Mouse (Mus musculus) regulatory T cell (primary cell): ENCODE results near the gene Tpra1.

Experiments
- in situ Hi-C: fragments of 300-600 bp; cut with MboI, MseI; formaldehyde crosslinking; loops from one replicate; pipeline ENCODE4 v1.15.1; 2025; ENCODE audit warnings: high pct_unique_total_duplicates

Gene Tpra1

DNA sequence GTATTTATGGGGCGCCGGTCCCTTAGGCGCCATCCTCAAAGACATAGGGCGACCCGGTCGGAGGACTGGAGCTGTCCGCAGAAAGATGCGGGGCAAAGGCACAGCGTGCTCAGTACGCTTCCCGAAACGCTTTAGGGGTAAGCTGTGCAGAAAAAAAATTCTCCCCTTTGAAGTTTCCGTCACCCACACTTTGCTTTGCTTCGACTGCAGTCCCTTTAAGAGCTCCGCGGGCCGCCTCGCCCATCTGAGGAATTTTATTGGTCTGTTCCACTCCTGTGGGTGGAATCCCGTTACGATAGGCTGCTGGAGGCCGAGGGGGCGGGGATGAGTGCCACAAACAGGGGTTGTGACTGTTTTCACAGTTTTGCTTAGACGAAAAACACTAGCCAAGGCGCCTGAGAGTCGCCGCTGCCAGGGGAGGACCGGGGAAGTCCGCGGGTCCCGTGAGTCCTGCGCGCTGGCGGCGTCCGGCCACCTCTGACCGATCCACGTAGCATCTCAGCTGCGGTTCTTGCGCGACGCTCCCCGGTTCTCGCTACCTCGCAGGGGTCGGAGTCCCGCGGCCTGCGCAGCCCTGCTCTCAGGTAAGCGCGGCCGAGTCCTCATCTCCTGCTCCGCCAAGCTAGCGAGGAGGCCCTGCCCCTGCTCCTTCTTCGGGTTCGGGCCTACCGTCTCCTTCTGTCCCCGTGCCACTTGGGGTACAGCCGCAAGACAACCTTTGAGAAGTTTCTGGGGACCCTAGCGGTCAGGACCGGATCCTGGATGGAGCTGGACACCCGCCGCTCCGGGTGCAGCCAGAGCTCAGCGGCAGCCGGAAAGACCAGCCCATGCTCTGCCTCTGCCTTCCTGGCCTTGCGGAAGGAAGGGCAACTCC lies at the start of gene Tpra1:
Tpra1 (plus strand) TSS at position 305 of the 874 bp plus-strand sequence.
- in situ Hi-C loops: loop anchor here (5.0 kb wide), 1 partner anchor 60 kb away; the partner anchor contains the start of gene Abtb1

DNA sequence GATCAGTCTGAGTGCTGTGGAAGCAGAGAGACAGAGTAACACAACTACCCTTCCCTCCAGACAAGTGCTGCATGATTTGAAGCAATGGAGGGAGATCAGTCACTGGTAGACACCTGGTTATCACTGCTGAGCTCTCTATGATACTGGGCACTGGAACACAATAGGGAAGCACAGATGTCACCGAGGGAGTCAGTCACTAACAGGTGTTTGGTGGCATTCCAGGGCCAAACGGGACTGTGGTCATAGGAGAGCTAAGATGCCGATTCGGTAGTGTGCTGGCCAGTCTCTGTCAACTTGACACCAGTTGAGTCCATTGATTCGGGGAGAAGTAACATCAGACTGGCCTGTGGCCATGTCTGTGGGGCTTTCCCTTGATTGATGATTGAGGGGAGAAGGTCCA lies 47.5 kb upstream of the Tpra1 start:
- in situ Hi-C loops: no loop called here

DNA sequence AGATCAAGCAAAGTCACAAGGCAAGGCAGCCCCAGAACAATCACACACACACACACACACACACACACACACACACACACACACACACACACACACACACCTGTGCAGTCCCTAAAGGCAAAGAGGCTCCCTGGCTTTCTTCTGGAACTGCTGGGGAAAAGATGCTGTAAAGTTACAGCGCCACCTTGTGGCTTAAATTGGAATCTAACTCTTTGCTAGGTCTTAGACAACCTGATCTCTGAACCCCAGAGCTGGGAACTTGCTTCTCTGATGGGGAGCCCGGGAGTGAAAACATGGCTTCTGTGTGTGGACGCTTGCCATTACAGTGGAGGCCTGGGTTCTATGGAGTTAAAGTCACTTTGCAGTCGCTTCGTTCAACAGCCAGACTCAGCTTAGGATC lies 46.4 kb upstream of the Tpra1 start:
- in situ Hi-C loops: no loop called here

DNA sequence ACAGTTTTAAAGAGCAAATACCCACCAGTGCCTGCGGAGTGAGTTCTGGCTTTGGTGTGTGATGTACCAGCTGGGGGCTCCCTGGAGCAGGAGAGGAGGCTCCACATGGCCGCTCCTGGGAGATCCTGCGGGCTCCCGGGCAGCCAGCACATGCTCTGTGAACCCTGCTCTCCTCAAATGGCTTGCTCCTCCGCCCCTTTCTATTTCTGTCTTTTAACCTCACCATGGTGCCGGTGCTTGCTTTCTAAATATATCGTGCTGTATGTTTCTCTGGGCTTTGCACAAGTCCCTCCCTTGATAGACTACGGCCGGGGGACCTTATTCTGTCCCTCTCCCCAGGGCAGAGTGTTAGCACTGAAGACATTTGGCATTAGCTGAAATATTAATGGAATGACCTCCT lies 44.8 kb upstream of the Tpra1 start:
- in situ Hi-C loops: no loop called here

DNA sequence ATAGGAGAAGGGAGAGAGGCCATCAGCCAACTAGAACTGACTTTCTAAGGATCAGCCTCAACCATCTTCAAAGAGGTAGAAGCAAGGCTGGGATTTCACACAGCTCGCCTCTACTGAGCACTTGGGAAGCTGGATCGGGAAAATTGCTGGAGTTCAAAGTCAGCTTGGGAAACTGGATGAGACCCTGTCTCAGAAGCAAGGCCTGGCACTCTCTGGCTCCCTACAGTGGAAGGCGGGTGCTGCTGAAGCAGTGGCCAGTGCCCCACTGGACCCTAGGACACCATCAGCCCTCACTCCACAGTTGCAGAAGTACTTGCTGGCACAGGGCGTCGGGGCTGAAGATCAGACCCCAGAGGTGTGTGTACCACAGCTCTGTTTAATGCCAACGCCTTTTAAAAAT lies 44.2 kb upstream of the Tpra1 start:
- in situ Hi-C loops: no loop called here

GRCm38 (mm10) chr6:88858341-88858740 lies 43.7 kb upstream of the Tpra1 start:
- in situ Hi-C loops: no loop called here

- in situ Hi-C loops: no loop called here
Measured at GRCm38 (mm10) chr6:88860914-88861313, 41.1 kb upstream of the Tpra1 start.

GRCm38 (mm10) chr6:88865704-88866103 lies 36.3 kb upstream of the Tpra1 start:
- in situ Hi-C loops: no loop called here

- in situ Hi-C loops: no loop called here
Measured at GRCm38 (mm10) chr6:88869459-88869858, 32.6 kb upstream of the Tpra1 start.

- in situ Hi-C loops: no loop called here
Measured at GRCm38 (mm10) chr6:88870594-88870993, 31.5 kb upstream of the Tpra1 start.

DNA sequence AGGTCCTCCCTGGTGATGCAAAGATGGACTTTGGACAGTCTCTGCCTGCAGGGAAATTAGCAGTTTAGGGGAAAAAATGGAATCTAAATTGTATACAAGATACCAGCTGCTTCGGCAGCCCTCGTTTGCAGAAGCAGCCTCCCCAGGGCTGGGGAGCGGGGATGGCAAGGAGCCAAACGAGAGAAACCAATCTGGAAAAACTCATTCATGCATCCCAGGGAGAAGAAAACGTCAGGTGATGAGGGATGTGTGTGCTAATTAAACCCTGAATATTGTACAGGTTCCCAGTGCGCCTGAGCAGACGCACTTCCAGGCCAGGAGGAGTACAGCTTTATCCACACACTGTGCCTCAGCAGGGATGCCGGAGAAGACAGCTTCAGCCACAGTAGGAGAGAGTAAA lies 30.5 kb upstream of the Tpra1 start:
- in situ Hi-C loops: no loop called here

GRCm38 (mm10) chr6:88872811-88873210 lies 29.2 kb upstream of the Tpra1 start:
- in situ Hi-C loops: no loop called here

- in situ Hi-C loops: no loop called here
Measured at GRCm38 (mm10) chr6:88873965-88874867, 27.8 kb upstream of the Tpra1 start.

- in situ Hi-C loops: no loop called here
Measured at GRCm38 (mm10) chr6:88874868-88875508, 27.1 kb upstream of the Tpra1 start, which contains the start of gene Podxl2. Gene Podxl2, minus strand, starts transcription at chr6:88875044.

- in situ Hi-C loops: no loop called here
Measured at GRCm38 (mm10) chr6:88879471-88879870, 22.6 kb upstream of the Tpra1 start.

DNA sequence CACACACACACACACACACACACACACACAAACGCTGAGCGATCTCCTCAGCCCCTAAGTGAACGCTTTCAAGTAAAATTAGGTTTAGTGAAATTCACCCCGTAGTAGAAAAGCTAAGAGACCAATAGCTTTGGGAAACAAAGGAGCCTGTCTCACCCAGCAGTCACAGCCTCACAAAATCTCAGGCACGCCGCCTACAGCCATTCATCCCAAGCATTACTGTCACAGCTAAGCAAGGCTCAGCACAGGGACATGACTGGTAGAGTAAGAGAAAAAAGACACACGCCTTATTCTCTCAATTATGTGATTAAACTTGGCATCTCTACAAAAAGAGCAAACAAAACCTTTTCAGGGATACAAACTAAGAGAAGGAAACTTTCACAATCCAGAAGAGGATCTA lies 20.7 kb upstream of the Tpra1 start:
- in situ Hi-C loops: no loop called here

DNA sequence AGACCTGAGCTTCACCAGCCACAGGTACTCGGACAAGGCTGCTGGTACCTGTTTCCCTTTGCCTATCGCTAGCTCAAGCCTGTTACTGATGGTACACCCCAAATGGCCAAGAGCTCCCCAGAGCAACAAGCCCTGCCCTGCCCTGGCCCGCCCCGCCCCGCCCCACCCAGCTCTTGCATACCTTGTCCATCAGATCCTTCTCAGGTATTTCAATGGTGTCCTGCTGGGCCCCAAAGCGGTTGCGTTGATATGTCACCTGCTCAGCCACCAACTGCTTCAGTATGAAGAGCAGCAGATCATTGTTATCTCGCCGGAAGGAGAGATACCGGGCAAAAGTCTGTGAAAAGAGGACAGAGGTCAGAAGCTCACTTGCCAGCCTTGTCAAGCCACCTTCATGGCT lies 17.9 kb upstream of the Tpra1 start:
- in situ Hi-C loops: no loop called here

DNA sequence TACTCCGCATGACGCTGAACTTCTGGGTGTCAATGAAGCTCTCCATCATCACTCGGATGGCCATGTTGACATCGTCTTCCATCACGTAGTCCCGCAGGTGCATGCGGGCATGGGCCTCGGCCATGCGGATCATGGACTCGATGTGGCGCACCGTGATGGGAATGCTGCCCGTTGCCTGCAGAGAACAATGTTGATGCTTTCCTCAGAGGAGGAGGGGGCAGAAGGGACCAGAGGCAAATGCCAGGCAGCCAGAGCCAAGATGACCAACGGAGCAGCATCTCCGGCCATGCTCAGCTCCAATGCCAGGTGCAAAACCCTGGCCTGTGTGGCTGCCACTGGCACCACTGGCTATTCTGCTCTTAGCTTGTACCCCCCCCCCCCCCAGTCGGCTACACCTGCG lies 17.4 kb upstream of the Tpra1 start:
- in situ Hi-C loops: no loop called here

- in situ Hi-C loops: no loop called here
Measured at GRCm38 (mm10) chr6:88885644-88886416, 16.2 kb upstream of the Tpra1 start.

GRCm38 (mm10) chr6:88886417-88886967 lies 15.6 kb upstream of the Tpra1 start:
- in situ Hi-C loops: no loop called here
